Mouse (Mus musculus): ENCODE results near the gene Frmd8. TPM values are rescaled to one million over a fixed set of nuclear protein-coding genes. Genes with fewer than 3 reads are reported as not detected.
A peak's percentile ranks its signal among the peaks of the same experiment; 100 is the strongest.
"Not testable (repeated sequence)": the region's sequence is repeated elsewhere in the genome, so short reads cannot be mapped to it uniquely, and the experiment has no call there.

Frmd8 gene
- polyA plus RNA-seq, 1 experiment from 2014 or later: 16.1 TPM

DNA sequence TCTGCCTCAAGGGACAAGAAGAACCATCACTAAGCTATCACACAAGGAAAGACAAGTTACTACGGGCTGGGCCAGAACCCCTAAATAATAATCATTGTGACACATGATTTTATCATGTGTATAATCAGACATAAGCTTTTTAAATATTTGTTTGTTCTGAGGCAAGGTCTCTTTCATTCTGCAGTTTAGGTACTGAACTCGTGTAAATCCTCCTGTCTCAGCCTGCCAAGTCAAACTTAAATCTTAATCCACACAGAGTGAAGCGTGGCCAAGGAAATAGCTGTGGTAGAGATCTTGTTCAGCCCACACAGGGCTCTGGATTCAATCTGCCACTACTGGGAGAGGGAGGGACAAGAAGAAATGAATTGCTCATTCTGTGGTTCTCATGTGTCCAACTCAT is 32.2 kb upstream of the Frmd8 start:
- H3K4me1 ChIP-seq: peaks cover 31% of the 10 kb centered on the region
- no peaks in the 10 kb centered on the region for H3K9me3 ChIP-seq
- no peaks in the 10 kb centered on the region for H3K27me3 ChIP-seq (replicated peaks)
- no peak overlapping the region for H3K4me3 ChIP-seq
- no peak for ATAC-seq (replicated peaks)
- no peak overlapping the region for H3K4me2 ChIP-seq
- H3K27ac ChIP-seq: no peak overlapping the region
- peaks cover 46% of the 10 kb centered on the region for H3K36me3 ChIP-seq (replicated peaks)
- H3K9ac ChIP-seq: no peak overlapping the region
- WGBS: 86% methylated on average over 3 of the region's 3 CpGs

DNA sequence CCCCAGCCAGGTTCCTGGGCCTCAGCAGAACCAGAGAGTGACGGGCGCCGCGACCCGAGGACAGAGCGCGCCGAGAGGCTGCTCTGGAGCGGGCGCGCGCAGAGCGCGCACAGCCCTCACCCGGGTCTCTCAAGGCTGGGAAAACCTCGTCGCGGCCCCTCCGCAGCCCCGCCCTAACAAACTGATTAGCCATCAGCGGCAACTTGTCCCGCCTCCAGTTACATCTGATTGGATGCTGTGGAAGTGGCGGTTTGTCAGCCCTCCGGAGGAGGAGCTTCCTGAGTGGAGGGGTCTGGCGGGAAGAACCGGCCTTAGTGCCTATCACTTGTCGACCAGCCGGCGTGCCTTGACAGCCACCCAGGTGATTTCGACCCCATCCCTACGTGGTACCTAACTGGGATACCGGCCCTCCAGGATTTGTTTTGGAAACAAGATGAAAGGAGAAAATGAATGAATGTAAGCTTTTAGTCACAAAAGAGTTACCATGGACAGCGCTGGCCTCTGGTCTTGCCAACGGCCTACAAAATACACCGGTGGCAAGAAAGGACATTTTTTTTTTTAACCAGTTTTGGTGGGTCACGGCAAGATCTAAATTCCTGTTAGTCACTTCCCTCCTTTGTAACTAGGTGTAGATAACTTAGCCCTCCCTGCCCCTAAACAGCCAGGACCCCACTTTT is 19.1 kb upstream of the Frmd8 start, which contains the start of gene Tigd3:
Gene Tigd3, minus strand, starts transcription at position 148 of the 677 bp plus-strand sequence.
- H3K27me3 ChIP-seq (replicated peaks): no peaks in the 10 kb centered on the region
- peak within 1 kb of the TSS; percentile 68 for H3K4me2 ChIP-seq
- peak within 1 kb of the TSS; percentile 84 for H3K27ac ChIP-seq
- peaks cover 9% of the 10 kb centered on the region for H3K36me3 ChIP-seq (replicated peaks)
- peak within 1 kb of the TSS; percentile 79 for H3K9ac ChIP-seq
- H3K9me3 ChIP-seq: no peaks in the 10 kb centered on the region
- ATAC-seq (replicated peaks): peak; percentile 97
- H3K4me3 ChIP-seq: peak within 1 kb of the TSS; percentile 67
- WGBS: 5% methylated on average over 36 of the region's 36 CpGs
- peaks cover 23% of the 10 kb centered on the region for H3K4me1 ChIP-seq

DNA sequence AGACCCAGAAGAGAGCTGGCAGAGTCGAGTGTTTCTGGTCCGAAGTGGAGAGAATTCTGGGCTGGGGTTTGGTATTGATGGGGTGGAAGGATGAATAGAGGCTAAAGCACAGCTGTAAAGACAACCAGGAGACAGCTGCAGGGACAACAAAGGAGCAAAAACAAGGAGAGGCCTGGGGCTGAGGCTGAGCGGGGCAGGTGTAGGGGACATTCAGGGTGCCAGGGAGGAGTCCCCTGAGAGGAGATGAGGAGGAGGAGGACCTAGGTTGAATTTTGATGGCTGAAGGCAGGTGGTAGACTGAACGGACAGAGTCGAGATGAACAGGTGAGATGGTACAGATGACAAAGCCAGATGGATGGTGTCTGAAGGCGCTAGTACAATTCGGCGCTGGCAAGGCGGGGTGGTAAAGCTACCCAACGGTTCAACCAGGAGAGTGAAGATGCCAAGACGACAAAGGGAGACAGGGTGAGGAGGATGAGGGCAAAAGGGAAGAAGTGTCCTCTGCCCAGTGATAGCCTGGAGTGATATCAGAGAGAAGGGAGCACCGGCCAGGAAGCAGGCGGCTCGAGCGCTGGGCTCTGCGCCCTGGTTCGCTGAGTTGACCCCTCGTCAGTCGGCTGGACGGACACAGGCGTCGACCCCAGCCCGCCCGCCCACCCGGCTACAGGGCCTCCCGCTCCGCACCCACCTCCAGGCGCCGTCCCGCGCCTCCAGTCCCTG is 18.4 kb upstream of the Frmd8 start:
- Histone ChIP-seq H3K27me3 (replicated peaks) (no peaks in the 10 kb centered on the region), H3K27ac (peak overlapping the region; percentile 84), H3K36me3 (replicated peaks) (peaks cover 7% of the 10 kb centered on the region; the same call in 1 of the 2 replicates), H3K4me2 (peak overlapping the region; percentile 68), H3K9me3 (no peaks in the 10 kb centered on the region), H3K4me3 (peak overlapping the region; percentile 67), H3K9ac (peak overlapping the region; percentile 79), H3K4me1 (peaks cover 26% of the 10 kb centered on the region)
- 5% methylated on average over 30 of the region's 31 CpGs for WGBS
- ATAC-seq (replicated peaks): peak; percentile 57

DNA sequence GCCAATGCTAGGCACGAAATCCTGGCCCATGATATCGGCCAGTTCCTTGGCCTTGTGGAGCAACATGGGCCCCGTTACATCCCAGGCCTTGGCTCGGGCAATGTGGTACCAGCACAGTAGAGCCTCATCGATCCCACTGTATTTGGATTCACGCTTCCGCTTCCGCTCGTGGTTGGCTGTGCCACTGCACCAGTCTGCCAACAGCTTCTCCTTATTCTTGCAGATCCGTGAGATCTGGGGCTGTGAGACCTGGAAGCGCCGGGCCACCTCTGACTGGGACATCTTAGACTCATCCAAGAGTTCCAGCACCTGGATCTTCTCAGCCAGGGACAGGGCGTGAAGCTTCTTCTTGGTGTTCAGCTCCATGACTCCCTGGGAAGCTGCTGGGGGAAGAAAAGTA is 17.7 kb upstream of the Frmd8 start:
- Histone ChIP-seq H3K27me3 (replicated peaks) (no peaks in the 10 kb centered on the region), H3K9me3 (no peaks in the 10 kb centered on the region), H3K4me2 (peak overlapping the region; percentile 68), H3K27ac (peak overlapping the region; percentile 84; the same call in 1 of the 2 replicates), H3K4me3 (peak overlapping the region; percentile 67), H3K9ac (peak overlapping the region; percentile 79), H3K4me1 (peaks cover 26% of the 10 kb centered on the region), H3K36me3 (replicated peaks) (peaks cover 4% of the 10 kb centered on the region; the same call in 1 of the 2 replicates)
- ATAC-seq (replicated peaks): no peak
- WGBS: 90% methylated on average over 13 of the region's 13 CpGs

DNA sequence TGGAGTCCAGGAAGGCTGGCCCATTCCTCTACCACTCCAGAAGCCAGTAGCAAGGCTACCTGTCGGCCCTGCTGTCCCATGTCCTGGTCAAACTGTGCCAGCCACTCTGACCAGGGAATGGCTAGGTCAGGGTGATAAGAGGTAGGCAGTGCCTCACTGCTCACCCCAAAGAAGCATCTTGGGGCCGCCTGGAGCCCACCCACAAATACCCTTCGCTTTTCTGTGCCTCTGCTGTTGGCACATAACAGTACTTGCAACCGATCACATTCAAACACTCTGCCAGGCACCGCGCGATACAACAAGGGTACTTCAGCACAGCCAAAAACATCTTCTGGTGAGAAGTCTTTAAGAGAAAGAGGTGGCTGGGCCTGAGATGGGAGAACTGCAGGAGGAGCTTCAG is 17.2 kb upstream of the Frmd8 start:
- peaks cover 26% of the 10 kb centered on the region for H3K4me1 ChIP-seq
- WGBS: 93% methylated on average over 7 of the region's 7 CpGs
- H3K9me3 ChIP-seq: no peaks in the 10 kb centered on the region
- no peak overlapping the region for H3K27ac ChIP-seq
- no peak for ATAC-seq (replicated peaks)
- H3K9ac ChIP-seq: no peak overlapping the region
- peak overlapping the region; percentile 68; the same call in 1 of the 2 replicates for H3K4me2 ChIP-seq
- H3K36me3 ChIP-seq (replicated peaks): peaks cover 4% of the 10 kb centered on the region; the same call in 1 of the 2 replicates
- H3K4me3 ChIP-seq: no peak overlapping the region
- H3K27me3 ChIP-seq (replicated peaks): no peaks in the 10 kb centered on the region

DNA sequence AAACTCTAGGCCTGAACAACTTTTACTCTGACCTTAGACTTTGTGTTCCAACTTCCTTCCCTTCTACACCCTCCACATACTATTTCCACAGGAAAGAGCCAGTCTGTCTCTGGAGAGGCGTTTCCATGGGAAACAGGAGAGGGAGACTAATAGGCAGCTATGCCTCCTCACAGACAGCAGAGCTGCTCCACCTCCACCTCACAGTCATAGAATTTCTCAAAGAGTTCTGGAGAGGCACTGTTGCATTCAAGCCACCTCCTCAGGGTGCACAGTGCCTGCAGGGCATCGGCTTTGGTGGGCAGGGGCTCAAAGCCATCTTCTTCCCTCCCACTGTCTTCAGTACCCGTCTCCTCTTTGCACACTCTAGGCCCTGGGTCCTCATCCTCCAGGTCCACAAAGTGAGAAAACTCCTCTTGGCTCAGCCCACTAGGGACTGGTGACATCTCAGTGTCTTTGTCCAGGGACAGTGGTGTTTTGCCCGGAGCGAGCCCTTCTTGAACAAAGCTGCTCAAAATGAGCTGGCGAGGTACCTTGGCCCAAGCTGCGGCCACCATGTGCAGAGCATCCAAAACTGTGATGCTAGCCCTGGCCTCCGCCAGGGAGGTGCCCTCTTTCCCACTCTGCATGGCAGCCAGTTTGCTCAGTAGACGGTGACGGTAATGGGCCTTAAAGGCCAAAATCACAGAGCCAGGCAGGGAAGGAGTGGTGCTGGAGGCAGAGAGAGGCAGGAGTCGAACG is 16.6 kb upstream of the Frmd8 start:
- 93% methylated on average over 12 of the region's 12 CpGs for whole genome bisulfite sequencing
- Histone ChIP-seq H3K4me1 (peaks cover 26% of the 10 kb centered on the region), H3K27ac (no peak overlapping the region), H3K27me3 (replicated peaks) (no peaks in the 10 kb centered on the region), H3K9me3 (no peaks in the 10 kb centered on the region), H3K4me3 (no peak overlapping the region), H3K9ac (no peak overlapping the region), H3K4me2 (no peak overlapping the region), H3K36me3 (replicated peaks) (peaks cover 4% of the 10 kb centered on the region; the same call in 1 of the 2 replicates)
- no peak for ATAC-seq (replicated peaks)

DNA sequence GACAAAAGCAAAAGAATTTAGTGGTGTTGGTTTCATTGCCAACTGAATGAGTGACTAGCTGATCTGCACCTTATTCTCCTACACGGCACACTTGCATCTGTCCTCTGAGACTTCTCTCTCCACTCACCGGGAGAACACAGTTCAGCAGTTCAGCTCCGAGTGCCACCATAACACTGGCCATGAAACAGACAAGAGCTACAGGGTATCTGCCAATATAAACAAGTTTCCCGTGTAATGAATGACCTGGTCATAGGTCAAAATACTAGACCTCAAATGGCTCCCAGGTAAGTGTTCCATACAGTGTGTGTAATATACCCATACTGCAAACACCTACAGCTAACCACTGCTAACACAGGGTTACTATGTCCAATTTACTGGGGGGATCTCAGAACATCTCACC is 14.1 kb upstream of the Frmd8 start:
- H3K27ac ChIP-seq: no peak overlapping the region
- peaks cover 25% of the 10 kb centered on the region for H3K4me1 ChIP-seq
- H3K27me3 ChIP-seq (replicated peaks): no peaks in the 10 kb centered on the region
- H3K36me3 ChIP-seq (replicated peaks): peaks cover 4% of the 10 kb centered on the region; the same call in 1 of the 2 replicates
- no peak for ATAC-seq (replicated peaks)
- no peak overlapping the region for H3K9ac ChIP-seq
- 66% methylated on average over 4 of the region's 4 CpGs for WGBS
- no peak overlapping the region for H3K4me3 ChIP-seq
- H3K4me2 ChIP-seq: no peak overlapping the region
- H3K9me3 ChIP-seq: no peaks in the 10 kb centered on the region

DNA sequence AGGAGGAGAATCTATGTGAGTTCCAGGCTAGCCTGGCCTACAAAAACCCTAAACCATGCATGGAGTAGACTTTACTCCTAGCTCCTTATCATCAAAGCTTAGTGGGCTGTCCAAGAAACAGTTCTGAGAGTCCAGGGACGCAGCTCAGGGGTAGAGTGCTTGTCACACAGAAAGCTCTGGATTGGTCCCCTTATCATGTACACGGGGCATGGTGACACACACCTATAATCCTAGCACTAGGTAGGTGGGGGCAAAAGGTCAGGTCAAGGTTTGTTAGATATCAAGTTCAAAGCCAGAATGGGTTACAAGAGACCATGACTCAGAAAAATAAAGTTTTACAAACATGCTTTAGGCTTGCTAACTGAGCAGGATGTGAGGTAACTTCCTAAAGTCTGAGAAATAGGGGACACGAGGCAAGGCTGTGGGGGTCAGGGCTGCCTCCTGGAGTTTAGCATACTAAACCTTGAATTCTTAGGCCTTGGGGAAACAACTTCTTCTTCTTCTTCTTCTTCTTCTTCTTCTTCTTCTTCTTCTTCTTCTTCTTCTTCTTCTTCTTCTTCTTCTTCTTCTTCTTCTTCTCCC is 12.3 kb upstream of the Frmd8 start:
- Histone ChIP-seq H3K36me3 (replicated peaks) (peaks cover 4% of the 10 kb centered on the region; the same call in 1 of the 2 replicates), H3K9me3 (no peaks in the 10 kb centered on the region), H3K27ac (no peak overlapping the region), H3K27me3 (replicated peaks) (no peaks in the 10 kb centered on the region), H3K4me3 (no peak overlapping the region), H3K4me2 (no peak overlapping the region), H3K4me1 (peaks cover 13% of the 10 kb centered on the region), H3K9ac (no peak overlapping the region)
- 85% methylated on average over 3 of the region's 3 CpGs for WGBS
- ATAC-seq (replicated peaks): no peak

DNA sequence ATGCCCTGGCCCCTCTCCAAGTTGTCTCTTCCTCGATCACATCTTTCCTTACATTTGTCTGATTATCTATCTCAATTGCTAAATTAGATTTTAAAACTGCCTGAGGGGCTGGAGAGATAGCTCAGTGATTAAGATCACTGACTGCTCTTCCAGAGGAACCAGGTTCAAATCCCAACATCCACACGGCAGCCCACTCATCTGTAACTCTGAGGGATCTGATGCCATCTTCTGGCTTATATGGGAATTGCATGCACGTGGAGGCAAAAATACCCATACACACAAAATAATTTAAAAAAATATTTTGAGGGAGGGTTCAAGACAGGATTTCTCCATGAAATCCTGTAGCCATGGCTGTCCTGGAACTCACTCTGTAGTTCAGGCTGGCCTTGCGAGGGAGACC is 10.8 kb upstream of the Frmd8 start:
- H3K4me2 ChIP-seq: no peak overlapping the region
- no peak overlapping the region for H3K9ac ChIP-seq
- ATAC-seq (replicated peaks): no peak
- H3K36me3 ChIP-seq (replicated peaks): no peaks in the 10 kb centered on the region
- WGBS: 60% methylated on average over 4 of the region's 4 CpGs
- H3K9me3 ChIP-seq: no peaks in the 10 kb centered on the region
- H3K4me3 ChIP-seq: no peak overlapping the region
- peaks cover 3% of the 10 kb centered on the region; the same call in 1 of the 2 replicates for H3K4me1 ChIP-seq
- H3K27ac ChIP-seq: no peak overlapping the region
- H3K27me3 ChIP-seq (replicated peaks): no peaks in the 10 kb centered on the region

DNA sequence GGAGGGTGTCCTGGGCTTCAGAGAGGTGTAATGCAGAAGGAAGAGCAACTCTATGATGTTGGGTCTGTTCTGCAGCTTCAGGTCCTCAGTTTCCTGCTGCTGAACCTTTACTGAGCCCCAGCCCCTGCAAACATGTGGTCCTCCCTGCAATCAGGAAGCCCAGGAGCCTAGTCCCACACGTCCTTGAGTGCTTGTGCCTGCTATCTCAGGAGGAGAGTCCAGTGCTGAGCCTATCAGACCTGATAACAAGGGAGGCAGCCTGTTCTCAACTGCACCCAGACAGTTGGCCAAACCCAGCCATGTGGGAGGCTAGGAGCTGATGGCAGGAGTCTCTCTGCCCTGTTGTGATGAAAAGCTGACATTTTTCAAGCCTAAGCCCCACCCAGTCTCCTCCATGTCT is 8.9 kb upstream of the Frmd8 start:
- 68% methylated on average over 1 of the region's 1 CpGs for WGBS

DNA sequence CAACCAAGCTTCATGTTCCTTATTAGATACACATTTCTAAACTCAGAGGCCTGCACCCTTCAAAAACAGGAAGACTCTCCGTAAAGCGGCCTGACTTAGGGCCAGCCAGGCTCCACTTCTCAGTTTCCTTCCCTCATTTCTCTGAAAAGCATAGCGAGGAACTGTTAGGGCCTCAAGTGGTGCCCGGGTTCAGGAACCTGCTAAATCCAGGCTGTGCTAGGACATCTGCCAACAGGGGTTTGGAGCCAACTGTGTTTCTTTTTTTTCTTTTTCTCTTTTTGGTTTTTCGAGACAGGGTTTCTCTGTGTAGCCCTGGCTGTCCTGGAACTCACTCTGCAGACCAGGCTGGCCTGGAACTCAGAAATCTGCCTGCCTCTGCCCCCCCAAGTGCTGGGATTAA is 7.0 kb upstream of the Frmd8 start:
- H3K4me1 ChIP-seq; H3K27ac ChIP-seq; H3K4me2 ChIP-seq; H3K9me3 ChIP-seq; H3K36me3 ChIP-seq (replicated peaks); H3K4me3 ChIP-seq; H3K9ac ChIP-seq; H3K27me3 ChIP-seq (replicated peaks); ATAC-seq (replicated peaks): not testable (repeated sequence)
- 83% methylated on average over 5 of the region's 5 CpGs for WGBS

More for the DNA sequence above, 8.9 kb upstream of the Frmd8 start:
- no peaks in the 10 kb centered on the region for H3K36me3 ChIP-seq (replicated peaks)
- peaks cover 3% of the 10 kb centered on the region; the same call in 1 of the 2 replicates for H3K4me1 ChIP-seq
- no peak overlapping the region for H3K4me3 ChIP-seq
- no peak overlapping the region for H3K27ac ChIP-seq
- H3K9ac ChIP-seq: no peak overlapping the region
- no peak for ATAC-seq (replicated peaks)
- no peaks in the 10 kb centered on the region for H3K9me3 ChIP-seq
- H3K4me2 ChIP-seq: no peak overlapping the region
- no peaks in the 10 kb centered on the region for H3K27me3 ChIP-seq (replicated peaks)

DNA sequence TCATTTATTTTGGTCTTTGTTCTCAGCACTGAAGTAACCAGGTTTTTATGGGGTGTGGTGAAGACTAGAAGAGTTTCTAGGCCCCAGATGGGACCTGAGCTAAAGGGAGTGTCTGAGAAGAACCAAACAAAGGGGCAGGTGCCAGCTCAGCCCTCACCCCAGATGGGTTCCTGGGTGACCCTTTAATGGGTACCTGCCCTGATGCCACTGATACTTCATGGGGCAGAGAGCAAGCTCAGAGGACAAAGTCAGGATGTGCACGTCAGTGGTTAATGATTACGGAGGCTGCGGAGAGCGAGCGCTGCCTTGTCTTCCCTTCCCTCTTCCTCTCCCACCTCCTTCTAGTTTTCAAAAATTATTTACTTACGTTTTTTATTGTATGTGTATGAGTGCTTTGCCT is 6.1 kb upstream of the Frmd8 start:
- Histone ChIP-seq H3K9ac (no peak overlapping the region), H3K36me3 (replicated peaks) (no peaks in the 10 kb centered on the region), H3K4me3 (no peak overlapping the region), H3K4me2 (no peak overlapping the region), H3K9me3 (no peaks in the 10 kb centered on the region), H3K27me3 (replicated peaks) (no peaks in the 10 kb centered on the region), H3K4me1 (no peaks in the 10 kb centered on the region), H3K27ac (no peak overlapping the region)
- ATAC-seq (replicated peaks): no peak
- 97% methylated on average over 6 of the region's 6 CpGs for WGBS
